9 mouse cellular contexts compared by ENCODE assay signal in the genomic region with DNA sequence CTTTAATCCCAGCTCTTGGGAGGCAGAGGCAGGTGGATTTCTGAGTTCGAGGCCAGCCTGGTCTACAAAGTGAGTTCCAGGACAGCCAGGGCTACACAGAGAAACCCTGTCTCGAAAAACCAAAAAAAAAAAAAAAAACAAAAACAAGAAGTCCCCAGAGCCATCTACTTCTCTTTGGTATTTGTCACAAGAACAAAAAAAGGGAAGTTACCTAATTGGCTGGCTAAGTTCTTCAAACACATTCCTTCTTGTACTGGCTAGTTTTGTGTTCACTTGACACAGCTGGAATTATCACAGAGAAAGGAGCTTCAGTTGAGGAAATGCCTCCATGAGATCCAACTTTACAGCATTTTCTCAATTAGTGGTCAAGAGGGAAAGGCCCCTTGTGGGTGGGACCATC. TPM values are rescaled to one million over a fixed set of nuclear protein-coding genes. Genes with fewer than 3 reads are reported as not detected.
DNase-seq lines count a peak whose midpoint lies in the region; ATAC-seq and TF ChIP-seq lines count a peak whose summit lies in the region.
"Not testable (repeated sequence)": the region's sequence is repeated elsewhere in the genome, so short reads cannot be mapped to it uniquely, and the experiment has no call there.
"Had no signal": no experiment of that assay in that cellular context is flagged by ENCODE, and none has a peak within 500 bp of the region (broad histone marks: within the 10 kb centered on the region; RNA-seq: fewer than 3 reads in every experiment).

No protein-coding gene starts in this region.

- H3K4me3 ChIP-seq in bone marrow, adult 2 months (replicated peaks; ENCODE audit: control insufficient read depth, low read depth, low read length); lung, postnatal 0 days (ENCODE audit: low read depth, low read length): not testable (repeated sequence)

- not testable (repeated sequence) for H3K27me3 ChIP-seq in lung, postnatal 0 days (replicated peaks; ENCODE audit: insufficient read depth, low read length)

- not testable (repeated sequence) for H3K36me3 ChIP-seq in lung, postnatal 0 days (ENCODE audit: insufficient read depth, low read length)

- peak overlapping the region; percentile 70 for H3K27ac ChIP-seq in bone marrow, adult 2 months (ENCODE audit: control insufficient read depth, insufficient read depth, low read depth, low read length, poor library complexity)
- H3K27ac ChIP-seq in lung, postnatal 0 days (ENCODE audit: low read length): not testable (repeated sequence)

- TF ChIP-seq POLR2A in bone marrow, adult 2 months (IDR thresholded peaks at IDR 0.05; ENCODE audit: borderline replicate concordance, control insufficient read depth, low read depth, low read length): not testable (repeated sequence)

- peak; percentile 17 to 27 for DNase-seq in B cell, adult 2 months
- DNase-seq in lung, postnatal 0 days (ENCODE audit: low spot score): peak; percentile 17

- not testable (repeated sequence) for H3K4me2 ChIP-seq in lung, postnatal 0 days (replicated peaks; ENCODE audit: low read depth, low read length)

- not testable (repeated sequence) for H3K4me1 ChIP-seq in bone marrow, adult 2 months (ENCODE audit: control insufficient read depth, insufficient read depth, low read length); lung, postnatal 0 days (ENCODE audit: insufficient read depth, low read depth, low read length)

- 13% methylated on average over 2 of the region's 2 CpGs for WGBS in bone marrow, adult 2 months
- 40% methylated on average over 2 of the region's 2 CpGs for WGBS in lung, postnatal 0 days

- TF ChIP-seq CTCF in bone marrow, adult 2 months (IDR thresholded peaks at IDR 0.05; ENCODE audit: control insufficient read depth, insufficient read depth, low read length); lung, postnatal 0 days (IDR thresholded peaks at IDR 0.05): not testable (repeated sequence)

- not testable (repeated sequence) for TF ChIP-seq EP300 in lung, postnatal 0 days (IDR thresholded peaks at IDR 0.05)

- not testable (repeated sequence) for H3K9ac ChIP-seq in lung, postnatal 0 days (replicated peaks; ENCODE audit: low read depth)

- H3K9me3 ChIP-seq in lung, postnatal 0 days (ENCODE audit: low read length): not testable (repeated sequence)

- ATAC-seq in common myeloid progenitor, adult 5-6 weeks (replicated peaks; ENCODE audit: low read depth, poor library complexity, severe bottlenecking): peak; percentile 73
- peak; percentile 72; a peak in 3 of 4 replicates for ATAC-seq in hematopoietic stem cell, adult 5-6 weeks (replicated peaks in 1 of 2; ENCODE audit: insufficient read depth in 1 of 2, low FRiP score in 2 of 2, low TSS enrichment in 1 of 2, low read depth in 1 of 2, poor library complexity in 2 of 2, severe bottlenecking in 2 of 2)
- ATAC-seq in lung, postnatal 0 days: not testable (repeated sequence)
- ATAC-seq in megakaryocyte, adult 5-6 weeks (ENCODE audit: poor library complexity, severe bottlenecking): peak; percentile 83
- peak; percentile 82 for ATAC-seq in neutrophil, adult 5-6 weeks (ENCODE audit: extremely low read depth, insufficient number of reproducible peaks, low FRiP score, poor library complexity, severe bottlenecking)

RNA-seq across cellular contexts. Expression of gene Dnajc15, which starts 3.0 kb away (rescaled TPM):
- 24.3 and 47.3 TPM in 2 replicates for polyA plus RNA-seq in bone marrow, adult 2 months (2011; ENCODE audit: insufficient read depth, insufficient read length, low replicate concordance, missing spikeins)
- 36.6 and 67.0 TPM in 2 replicates for total RNA-seq in common myeloid progenitor, adult 5-6 weeks (2017)
- 21.2 and 48.0 TPM in 2 replicates for total RNA-seq in hematopoietic stem cell, adult 5-6 weeks (2017)
- polyA plus RNA-seq in lung, postnatal 0 days (2015; fragmentation: Nextera tagmentation; extraction: Ambion mirVana): 60.1 and 70.2 TPM in 2 replicates
- total RNA-seq in megakaryocyte, adult 5-6 weeks (2015): 79.2 and 108 TPM in 2 replicates
- 62.0 and 70.3 TPM in 2 replicates for total RNA-seq in megakaryocyte, adult 5-6 weeks (2017)
- total RNA-seq in neutrophil, adult 5-6 weeks (2017): 10.1 and 21.5 TPM in 2 replicates

RNA-seq across cellular contexts. Expression of gene Epsti1, which starts 26.2 kb away (rescaled TPM):
- polyA plus RNA-seq in bone marrow, adult 2 months (2011; ENCODE audit: insufficient read depth, insufficient read length, low replicate concordance, missing spikeins): 13.2 and 18.0 TPM in 2 replicates
- total RNA-seq in common myeloid progenitor, adult 5-6 weeks (2017): 63.5 and 64.7 TPM in 2 replicates
- 149 and 184 TPM in 2 replicates for total RNA-seq in hematopoietic stem cell, adult 5-6 weeks (2017)
- 1.5 and 1.9 TPM in 2 replicates for polyA plus RNA-seq in lung, postnatal 0 days (2015; fragmentation: Nextera tagmentation; extraction: Ambion mirVana)
- total RNA-seq in megakaryocyte, adult 5-6 weeks (2015): 78.9 and 93.9 TPM in 2 replicates
- total RNA-seq in megakaryocyte, adult 5-6 weeks (2017): 204 and 218 TPM in 2 replicates
- total RNA-seq in neutrophil, adult 5-6 weeks (2017): 147 and 149 TPM in 2 replicates
- total RNA-seq: ES-E14 had no signal
- polyA plus RNA-seq: Patski had no signal
